Mouse (Mus musculus) kidney, postnatal 4 days (tissue): ENCODE measurements around the gene Klrg1.

Experiments
- DNase-seq, 2 experiments: peaks; one replicate each; pipeline ENCODE4 v3.0.0; 2021; ENCODE audit warnings: mixed read lengths in 2 of 2

Gene Klrg1

DNA sequence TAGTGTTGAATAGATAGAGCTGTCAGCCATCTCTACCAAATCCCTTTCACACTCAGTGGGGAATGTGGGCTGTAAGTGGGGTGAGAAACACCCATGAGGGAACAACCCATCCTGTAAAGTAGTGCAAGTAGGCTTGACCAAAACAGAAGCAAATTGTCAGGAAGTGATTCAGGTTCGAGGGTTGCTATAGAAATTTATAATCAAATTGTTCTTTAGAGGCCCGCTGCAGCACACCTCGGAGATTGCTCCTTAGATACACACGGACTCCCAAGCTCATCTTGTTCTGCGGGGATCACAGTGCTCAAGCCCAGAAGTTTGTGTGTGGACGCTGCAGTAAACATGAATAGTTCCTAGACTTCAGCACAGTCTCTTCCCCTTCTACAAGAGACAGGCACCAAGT is at the start of gene Klrg1:
Gene Klrg1, minus strand, starts transcription at position 101 of the 400 bp plus-strand sequence.
- no peak for DNase-seq

DNA sequence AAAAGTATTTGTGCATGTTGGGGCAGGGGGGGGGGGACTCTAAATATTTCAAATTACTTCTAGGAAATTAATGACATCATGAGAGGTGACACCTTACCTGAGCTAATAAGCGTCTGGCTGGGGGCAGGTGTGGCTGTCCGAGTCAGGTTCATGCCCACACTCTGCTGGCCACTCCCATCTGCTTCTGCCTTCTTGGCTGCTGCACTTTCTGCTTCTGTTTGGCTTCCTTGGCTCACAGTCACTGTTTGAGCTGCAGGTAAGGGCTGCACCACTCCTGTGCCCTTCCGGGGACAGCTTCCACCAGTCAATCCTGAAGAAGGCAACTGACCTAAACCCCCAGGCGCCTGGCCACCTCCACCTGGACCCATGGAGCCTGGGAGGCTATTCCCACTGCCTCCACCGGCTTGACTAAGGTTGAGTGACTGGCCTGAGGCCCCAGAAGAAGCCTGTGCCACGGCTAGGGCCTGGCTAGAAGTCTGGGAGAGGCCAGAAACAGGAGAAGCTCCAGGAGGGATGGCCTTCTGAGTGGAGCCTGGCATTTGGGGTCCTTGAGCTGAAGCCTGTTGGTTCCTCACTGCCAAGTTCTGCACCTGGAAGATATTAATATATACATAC is 42.8 kb upstream of the Klrg1 start:
- DNase-seq, result no peak

- no peak for DNase-seq
Measured at GRCm38 (mm10) chr6:122318726-122319125, 36.0 kb upstream of the Klrg1 start.

DNA sequence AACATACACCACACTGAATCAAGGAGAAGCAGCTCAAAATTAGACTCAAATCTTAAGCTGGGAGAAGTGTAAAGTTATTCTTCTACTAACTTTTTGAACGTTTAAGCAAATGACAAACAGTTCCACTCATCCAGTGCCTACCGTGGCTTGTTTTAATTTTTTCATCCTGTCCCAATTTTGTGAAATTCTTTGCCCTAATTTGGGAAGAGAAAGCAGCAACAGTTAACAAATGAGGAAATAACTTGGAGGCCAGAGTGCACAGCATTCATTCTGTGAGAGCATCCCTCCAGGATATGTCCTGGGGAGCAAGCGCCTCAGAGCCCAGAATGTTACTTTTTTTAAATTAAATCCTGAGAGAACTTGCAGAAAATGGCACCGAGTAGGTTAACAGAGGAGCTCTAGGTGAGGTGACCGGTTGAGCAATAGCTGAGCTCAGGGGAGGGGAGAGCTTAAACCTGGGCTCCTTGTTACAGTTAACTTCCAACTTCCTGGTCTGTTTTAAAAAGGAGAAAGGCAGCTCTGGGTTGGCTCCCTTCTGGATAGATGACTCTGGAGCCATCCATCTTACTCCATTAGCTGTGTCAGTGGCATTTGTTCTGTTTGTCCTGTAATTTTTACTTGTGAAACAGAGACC is 27.6 kb upstream of the Klrg1 start:
- DNase-seq, result no peak

GRCm38 (mm10) chr6:122309446-122309960 is 26.8 kb upstream of the Klrg1 start:
- no peak for DNase-seq

DNA sequence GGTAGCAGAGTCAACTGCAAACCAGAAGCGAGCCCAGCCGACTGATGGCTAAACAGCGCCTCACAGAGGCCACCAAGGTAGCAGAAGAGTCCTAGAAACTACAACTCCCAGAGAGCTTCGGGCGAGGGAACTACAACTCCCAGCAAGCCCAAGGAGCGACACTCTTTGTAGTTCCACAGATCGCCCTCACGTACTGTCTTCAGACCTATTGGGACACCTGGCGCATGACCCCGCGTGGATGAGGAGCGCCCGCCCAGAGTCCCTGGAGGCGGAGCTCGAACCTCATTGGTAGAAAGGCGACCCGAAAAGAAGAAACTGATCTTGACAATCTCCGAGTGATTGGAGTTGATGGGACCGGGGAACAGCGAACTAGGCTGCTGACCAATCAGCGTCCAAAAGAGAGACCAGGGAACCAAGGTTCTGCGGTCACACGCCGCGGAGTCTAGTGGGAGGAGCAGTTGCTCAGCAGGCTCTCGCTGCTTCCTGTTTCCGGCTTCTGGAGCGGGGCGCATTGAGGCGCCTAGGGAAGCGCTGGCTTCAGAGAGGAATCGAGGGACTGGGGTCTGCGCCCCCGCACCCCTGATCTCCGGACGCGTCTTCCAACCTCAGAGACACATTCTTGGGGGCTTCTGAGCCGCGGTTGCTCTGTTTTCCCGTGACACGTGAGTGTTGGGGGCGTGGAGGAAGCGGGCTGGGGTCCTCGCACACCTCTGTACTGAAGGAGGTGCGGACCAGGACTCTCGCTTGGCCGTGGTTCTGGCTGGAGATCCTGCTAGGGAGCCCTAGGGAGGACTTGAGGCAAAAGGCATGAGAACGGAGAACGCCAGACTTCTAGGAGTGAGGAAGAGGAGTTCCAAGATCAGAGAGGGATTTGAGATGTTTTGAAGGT is 26.1 kb upstream of the Klrg1 start, which contains the start of gene M6pr:
Gene M6pr, plus strand, starts transcription at position 216 of the 889 bp plus-strand sequence.
- DNase-seq, result peak; percentile 90 to 95

DNA sequence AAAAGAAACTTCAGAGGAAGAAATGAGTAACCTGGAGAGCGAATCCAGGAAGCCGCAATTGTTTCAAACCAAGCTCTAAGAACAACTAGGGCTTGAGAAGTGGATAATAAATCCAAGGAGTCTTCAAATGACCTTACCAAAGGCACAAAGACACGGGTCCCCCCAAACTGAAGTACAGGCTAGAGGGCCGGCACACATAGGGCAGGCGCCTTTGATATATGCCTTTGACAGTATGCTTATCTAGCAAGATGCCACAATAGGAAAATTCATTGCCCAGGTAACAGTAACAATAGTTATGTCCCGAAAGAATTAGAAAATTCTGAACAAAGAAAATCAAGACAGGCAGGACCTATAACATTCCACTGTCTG is 25.4 kb upstream of the Klrg1 start:
- DNase-seq, result no peak

DNA sequence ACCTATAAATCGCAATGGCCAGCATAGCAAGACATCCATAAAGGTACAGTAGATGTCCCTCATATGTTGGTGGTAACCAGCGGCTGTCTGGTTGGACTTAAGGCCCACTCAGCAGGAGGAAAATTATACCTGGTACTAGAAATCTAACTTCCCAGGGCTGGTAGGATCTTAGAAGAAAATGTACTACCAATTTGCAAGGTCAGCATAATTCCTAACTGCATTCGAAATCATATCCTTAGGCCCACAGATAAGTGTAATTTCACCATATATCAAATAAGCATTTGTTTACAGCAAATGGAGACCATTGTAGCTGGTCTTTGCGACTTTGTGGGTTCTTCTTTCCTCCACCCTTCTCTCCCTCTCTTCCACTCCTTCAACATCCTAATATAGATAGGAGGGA is 24.0 kb upstream of the Klrg1 start:
- DNase-seq, result no peak

DNA sequence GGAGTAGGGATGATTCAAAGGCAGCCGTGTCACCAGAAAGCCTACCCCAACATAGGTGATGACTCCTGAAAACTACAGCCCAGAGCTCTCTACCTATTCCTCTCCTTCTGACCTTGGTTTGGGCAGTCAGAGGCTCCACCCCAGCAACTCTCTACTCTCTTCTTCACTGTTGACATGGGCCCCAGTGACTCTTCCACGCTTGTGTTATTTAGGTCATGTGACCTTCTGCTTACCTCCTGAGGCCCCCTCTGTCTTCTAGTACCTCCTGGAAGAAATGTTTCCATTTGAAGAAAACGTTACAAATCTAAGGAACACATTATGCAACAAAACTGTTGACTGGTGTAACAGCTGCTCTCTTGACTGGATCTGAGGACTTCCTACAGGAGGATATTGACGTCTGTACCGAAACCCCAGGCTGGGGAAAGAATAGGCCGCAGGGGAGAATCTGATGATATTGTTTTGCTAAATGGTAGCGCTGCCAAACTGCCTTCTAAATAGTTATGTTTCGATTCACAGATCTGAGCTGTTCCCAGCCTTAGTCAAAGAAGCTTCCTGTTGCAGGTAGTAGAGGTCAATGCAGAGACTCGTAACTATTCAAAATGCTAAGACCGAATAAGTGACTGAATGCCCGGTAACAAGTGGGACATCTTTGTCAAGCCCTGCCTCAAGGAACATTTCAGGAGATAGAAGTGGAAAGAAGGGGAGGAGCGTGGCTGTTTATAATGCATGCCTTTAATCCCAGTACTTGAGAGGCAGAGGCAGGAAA is 22.3 kb upstream of the Klrg1 start:
- no peak for DNase-seq

DNA sequence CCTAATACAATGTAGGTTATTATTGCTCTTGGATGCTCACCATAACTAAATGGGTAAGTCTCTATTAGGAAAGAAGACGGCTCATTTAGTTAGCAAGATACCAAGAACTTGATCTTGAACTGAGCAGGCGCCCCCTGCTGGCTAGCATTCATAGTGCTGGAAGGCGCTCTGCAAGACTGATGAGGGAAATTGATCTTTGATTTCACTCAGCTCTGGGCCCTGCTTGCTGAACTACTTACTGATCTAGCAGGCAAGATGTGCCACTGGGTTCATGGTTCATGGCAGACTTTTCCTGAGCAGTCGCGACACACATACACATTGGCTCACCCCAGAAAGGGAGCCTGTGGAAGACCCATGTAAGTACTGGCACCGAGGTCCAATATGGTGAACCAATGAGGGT is 21.7 kb upstream of the Klrg1 start:
- DNase-seq, result peak; percentile 92

DNA sequence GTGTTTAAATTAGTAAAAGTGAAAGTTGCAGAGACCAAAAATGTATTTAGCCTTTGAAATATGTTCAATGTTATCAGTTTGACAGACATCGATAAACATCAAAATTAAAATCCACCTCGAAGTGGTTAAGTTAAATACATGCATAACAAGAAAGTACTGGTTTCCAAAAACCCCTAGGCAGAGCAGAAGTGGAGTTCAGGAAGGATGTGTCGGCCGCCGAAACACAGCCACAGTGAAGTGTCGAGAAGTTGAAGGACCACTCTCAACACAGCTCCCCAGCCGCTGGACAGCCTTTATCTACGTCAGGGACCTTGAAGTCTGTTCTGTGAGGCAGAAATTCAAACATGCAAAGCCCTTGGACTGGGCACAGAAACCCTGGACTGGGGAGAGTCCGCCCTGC is 20.8 kb upstream of the Klrg1 start:
- no peak for DNase-seq

DNA sequence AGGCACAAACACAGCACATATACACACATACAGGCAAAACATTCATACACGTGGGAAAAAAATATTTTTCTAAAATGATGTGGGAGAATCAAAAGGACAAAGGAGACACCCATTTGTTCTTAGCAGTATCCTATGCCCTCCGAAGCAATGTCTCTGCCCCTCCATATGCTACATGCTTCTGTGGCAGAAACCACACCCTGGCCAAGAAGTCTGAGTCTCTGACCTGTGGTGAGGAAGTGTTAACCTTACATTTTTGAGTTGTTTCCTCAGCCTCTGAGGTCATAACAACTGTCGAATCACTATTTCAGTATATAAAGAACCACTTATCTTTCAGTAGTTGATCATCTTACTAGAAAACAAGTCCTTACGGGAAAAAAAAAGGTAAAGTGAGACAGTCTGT is 20.0 kb upstream of the Klrg1 start:
- no peak for DNase-seq

DNA sequence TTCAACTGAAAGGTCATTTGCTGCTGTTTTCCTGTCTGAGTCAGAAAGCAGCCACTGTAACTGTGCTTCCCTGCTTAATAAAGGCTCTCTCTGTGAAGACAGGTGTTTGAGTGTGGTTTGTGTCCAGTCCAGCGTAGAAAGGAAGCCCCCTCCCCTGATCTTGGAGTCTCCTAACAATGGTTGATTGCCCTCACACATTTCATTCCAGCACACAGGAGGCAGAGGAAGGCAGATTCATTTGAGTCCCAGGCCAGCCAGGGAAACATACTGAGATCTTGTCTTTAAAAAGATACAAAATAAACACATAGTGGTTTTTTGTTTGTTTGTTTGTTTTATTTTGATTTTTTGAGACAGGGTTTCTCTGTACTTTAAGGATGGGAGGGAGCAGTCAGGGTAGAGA is 19.4 kb upstream of the Klrg1 start:
- no peak for DNase-seq

GRCm38 (mm10) chr6:122299621-122300133 is 17.0 kb upstream of the Klrg1 start:
- no peak for DNase-seq

DNA sequence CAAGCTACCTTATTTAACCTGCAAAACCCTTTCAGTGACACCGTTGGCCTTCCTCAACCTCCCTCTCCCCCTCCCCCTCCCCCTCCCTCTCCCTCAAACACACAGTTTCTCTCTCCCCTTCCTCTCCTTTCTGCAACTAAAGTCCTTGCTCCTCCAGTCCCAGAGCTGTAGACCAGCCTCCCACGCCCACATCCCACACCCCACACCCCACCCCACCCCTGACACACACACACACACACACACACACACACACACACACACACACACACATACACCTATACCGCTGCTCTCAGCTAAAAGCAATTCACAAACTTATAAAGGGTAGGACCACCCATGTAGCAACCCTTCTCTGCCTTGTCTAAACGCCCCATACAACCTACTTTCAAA is 15.5 kb upstream of the Klrg1 start:
- DNase-seq, result no peak

- DNase-seq, result peak; percentile 42 to 54
Measured at GRCm38 (mm10) chr6:122297279-122298222, 14.9 kb upstream of the Klrg1 start.

DNA sequence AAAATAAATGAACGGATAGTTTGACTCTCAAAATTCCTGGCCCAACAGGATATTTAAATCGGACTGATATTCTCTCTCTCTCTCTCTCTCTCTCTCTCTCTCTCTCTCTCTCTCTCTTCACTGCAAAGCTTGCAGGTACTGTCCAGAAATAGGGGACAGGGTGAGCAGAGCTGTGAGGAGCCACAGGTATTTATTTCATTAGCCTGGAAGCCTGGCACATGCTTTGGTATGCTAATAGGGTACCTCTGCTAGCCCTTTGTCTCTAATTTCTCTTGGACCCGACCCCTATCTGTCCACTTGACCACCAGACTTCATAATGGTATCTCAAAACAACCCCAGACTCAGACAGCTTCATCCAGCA is 14.2 kb upstream of the Klrg1 start:
- no peak for DNase-seq

- peak in 1 of 2 experiments; percentile 16 for DNase-seq
Measured at GRCm38 (mm10) chr6:122295242-122295641, 12.6 kb upstream of the Klrg1 start.

GRCm38 (mm10) chr6:122294290-122294689 is 11.6 kb upstream of the Klrg1 start:
- DNase-seq, result no peak

GRCm38 (mm10) chr6:122293796-122294195 is 11.1 kb upstream of the Klrg1 start:
- DNase-seq, result no peak

DNA sequence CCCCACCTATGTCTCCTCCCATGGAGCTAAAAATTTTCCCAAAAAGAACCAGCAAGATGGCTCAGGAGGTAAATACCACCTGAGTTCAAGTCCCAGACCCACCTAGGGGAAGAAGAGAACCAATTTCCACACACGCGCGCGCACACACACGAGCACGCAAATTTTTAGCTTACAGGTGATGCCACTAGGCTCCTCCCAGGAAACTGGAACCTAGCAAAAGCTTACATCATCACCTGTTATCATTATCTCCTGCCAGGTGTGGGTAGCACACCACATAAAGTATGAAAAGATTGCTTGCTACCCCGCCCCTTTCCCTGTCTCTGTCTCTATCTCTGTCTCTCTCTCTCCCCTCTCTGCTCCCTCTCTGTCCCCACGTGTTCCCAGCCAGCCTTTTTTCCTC is 10.4 kb upstream of the Klrg1 start:
- DNase-seq, result no peak

GRCm38 (mm10) chr6:122292184-122292583 is 9.5 kb upstream of the Klrg1 start:
- DNase-seq, result no peak
